Mouse (Mus musculus): ENCODE measurements around the gene Adamts4. TPM values are rescaled to one million over a fixed set of nuclear protein-coding genes. Genes with fewer than 3 reads are reported as not detected.
A peak's percentile ranks its signal among the peaks of the same experiment; 100 is the strongest.

The Adamts4 gene
- total and polyA plus RNA-seq, 3 experiments, result 0.04 to 0.25 (median 0.09) TPM

DNA sequence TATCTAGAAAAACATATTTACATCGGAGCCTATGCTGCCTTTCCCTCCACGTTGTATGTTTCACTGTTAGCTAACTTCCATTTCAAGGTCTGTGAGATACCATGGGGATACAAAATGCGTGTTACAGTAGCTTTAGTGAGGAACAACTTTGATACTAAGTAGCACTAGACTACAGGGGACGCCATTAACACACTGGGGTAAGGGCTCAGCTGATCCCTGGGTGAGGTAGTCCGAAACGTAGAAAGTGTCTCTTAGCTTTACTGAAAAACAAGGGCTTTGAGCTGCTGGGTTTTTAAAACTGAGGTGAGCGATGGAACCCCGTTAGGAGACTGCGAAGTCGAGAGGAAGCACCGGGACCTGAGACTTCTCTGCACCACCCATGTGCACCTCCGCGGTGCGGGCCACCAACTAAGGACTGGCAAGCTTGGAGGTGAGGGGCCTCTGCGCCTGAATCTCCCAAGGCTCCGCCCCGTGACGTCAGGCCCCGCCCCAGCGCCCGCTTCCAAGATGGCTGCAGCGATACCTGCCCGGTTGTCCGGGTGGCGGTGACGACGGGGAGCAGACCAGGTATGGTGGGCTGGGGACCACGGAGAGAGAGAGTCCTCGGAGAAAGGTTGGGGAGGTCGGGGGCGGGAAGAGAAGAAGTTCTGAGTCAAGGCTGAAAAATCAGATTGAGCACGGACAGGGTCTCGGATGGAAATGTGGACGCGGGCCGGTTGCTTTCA lies 19.8 kb downstream of the Adamts4 start, which contains the start of gene B4galt3 (continued):
- TF ChIP-seq CTCF (conservative IDR thresholded peaks at IDR 0.05 in 1 of 2, IDR thresholded peaks at IDR 0.05 in 1 of 2; ENCODE audit: low read depth in 2 of 2, low read length in 2 of 2) (no peak), KAT2A (IDR thresholded peaks at IDR 0.05; ENCODE audit: insufficient replicate concordance, low read length) (peak; percentile 81; the same call in 1 of the 2 replicates), PAX5 (IDR thresholded peaks at IDR 0.05; ENCODE audit: low read length) (no peak), MAZ (IDR thresholded peaks at IDR 0.05; ENCODE audit: low read depth, low read length) (peak; percentile 86), TCF12 (IDR thresholded peaks at IDR 0.05; ENCODE audit: low read depth, low read length) (peak; percentile 97), ZC3H11A (IDR thresholded peaks at IDR 0.05; ENCODE audit: low read depth, low read length) (no peak), TBP (conservative IDR thresholded peaks at IDR 0.05; ENCODE audit: low read depth, low read length) (peak; percentile 88), MAX (IDR thresholded peaks at IDR 0.05; ENCODE audit: low read length) (peak; percentile 66; the same call in 1 of the 2 replicates)

DNA sequence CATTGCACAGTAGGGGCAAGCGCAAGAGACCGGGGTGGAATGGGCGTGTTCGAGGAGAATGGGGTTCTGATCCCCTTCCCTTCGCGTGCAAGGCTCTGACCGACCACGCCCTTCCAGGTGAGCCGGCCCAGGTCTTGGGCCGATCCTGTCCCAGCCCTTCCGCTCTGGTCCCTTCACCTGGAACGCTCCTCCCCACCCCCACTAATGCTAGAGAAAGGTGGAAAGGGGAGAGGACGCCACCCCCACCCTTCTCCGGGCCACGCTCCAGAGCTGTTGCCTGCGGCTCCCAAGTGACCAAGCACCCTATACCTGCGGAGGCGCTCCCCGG lies 20.3 kb downstream of the Adamts4 start:
- no peak for TF ChIP-seq NRF1 (IDR thresholded peaks at IDR 0.05; ENCODE audit: low read depth, low read length)
- no peak for TF ChIP-seq TCF12 (IDR thresholded peaks at IDR 0.05; ENCODE audit: low read depth, low read length)
- no peak for TF ChIP-seq BHLHE40 (IDR thresholded peaks at IDR 0.05; ENCODE audit: low read depth, low read length)
- no peak for TF ChIP-seq EP300 (IDR thresholded peaks at IDR 0.05; ENCODE audit: low read length)
- no peak for TF ChIP-seq USF1 (IDR thresholded peaks at IDR 0.05; ENCODE audit: low read depth, low read length)
- no peak for TF ChIP-seq ZNF384 (IDR thresholded peaks at IDR 0.05; ENCODE audit: low read depth, low read length)
- TF ChIP-seq UBTF (IDR thresholded peaks at IDR 0.05; ENCODE audit: low read depth, low read length), result no peak
- no peak for TF ChIP-seq ZC3H11A (IDR thresholded peaks at IDR 0.05; ENCODE audit: low read depth, low read length)
- no peak for TF ChIP-seq CHD2 (IDR thresholded peaks at IDR 0.05; ENCODE audit: low read length)
- no peak for TF ChIP-seq CHD1 (IDR thresholded peaks at IDR 0.05; ENCODE audit: low read depth, low read length)
- H3K4me3 ChIP-seq (replicated peaks in 1 of 3; ENCODE audit: low read depth in 2 of 3, low read length in 2 of 3, poor library complexity in 1 of 3), result peak overlapping the region; percentile 83 to 93 (median 93)
- peaks cover 29 to 39% of the 10 kb centered on the region in 2 experiments for H3K36me3 ChIP-seq (replicated peaks in 1 of 2; ENCODE audit: control insufficient read depth in 1 of 2, insufficient read depth in 1 of 2, low read length in 1 of 2)
- no peaks in the 10 kb centered on the region for H3K27me3 ChIP-seq (replicated peaks)
- peaks cover 0 to 26% of the 10 kb centered on the region in 2 experiments; a peak in 2 of 4 replicates for H3K4me1 ChIP-seq (ENCODE audit: control insufficient read depth in 1 of 2, insufficient read depth in 2 of 2)
- no peak overlapping the region for H3K27ac ChIP-seq (ENCODE audit: insufficient read depth, low read depth)
- H3K4me2 ChIP-seq (ENCODE audit: insufficient read depth, low read depth, poor library complexity, severe bottlenecking), result peak overlapping the region; percentile 86
- in situ Hi-C loops (cut with MboI; ENCODE audit: low pct_ligation_motif_present, low pct_unique_long_range_greater_than_20kb, low sequenced_read_pairs), result no loop called here
- H3K9ac ChIP-seq (ENCODE audit: insufficient read depth, low read depth), result peak overlapping the region; percentile 50
- DNase-seq (ENCODE audit: extremely low read depth), result no peak
- dilution Hi-C loops (cut with MboI; ENCODE audit: extremely low pct_ligation_motif_present, extremely low pct_unique_long_range_greater_than_20kb, low sequenced_read_pairs), result no loop called here
- H3K79me2 ChIP-seq (replicated peaks; ENCODE audit: control insufficient read depth, extremely low read depth, insufficient read depth, poor library complexity, severe bottlenecking), result no peaks in the 10 kb centered on the region
- no peaks in the 10 kb centered on the region for H3K9me3 ChIP-seq (replicated peaks; ENCODE audit: low read length)

GRCm38 (mm10) chr1:171271196-171271595 lies 21.0 kb downstream of the Adamts4 start:
- DNase-seq (ENCODE audit: extremely low read depth), result no peak
- no peaks in the 10 kb centered on the region for H3K79me2 ChIP-seq (replicated peaks; ENCODE audit: control insufficient read depth, extremely low read depth, insufficient read depth, poor library complexity, severe bottlenecking)
- H3K27ac ChIP-seq (ENCODE audit: insufficient read depth, low read depth), result no peak overlapping the region
- TF ChIP-seq MAX (IDR thresholded peaks at IDR 0.05; ENCODE audit: low read length), result no peak
- TF ChIP-seq EP300 (IDR thresholded peaks at IDR 0.05; ENCODE audit: low read length), result no peak
- no peak for TF ChIP-seq POLR2A (IDR thresholded peaks at IDR 0.05; ENCODE audit: low read depth, low read length)
- TF ChIP-seq MXI1 (IDR thresholded peaks at IDR 0.05; ENCODE audit: low read depth, low read length), result no peak
- no peak for TF ChIP-seq RAD21 (IDR thresholded peaks at IDR 0.05; ENCODE audit: low read depth, low read length)
- TF ChIP-seq ZKSCAN1 (IDR thresholded peaks at IDR 0.05; ENCODE audit: borderline replicate concordance, low read depth, low read length), result no peak
- TF ChIP-seq USF2 (conservative IDR thresholded peaks at IDR 0.05; ENCODE audit: low read depth, low read length), result no peak
- no peak for TF ChIP-seq MYC (IDR thresholded peaks at IDR 0.05; ENCODE audit: low read depth, low read length)
- no peak for TF ChIP-seq E2F4 (IDR thresholded peaks at IDR 0.05; ENCODE audit: insufficient replicate concordance, low read depth, low read length)
- no peak for TF ChIP-seq ZMIZ1 (IDR thresholded peaks at IDR 0.05; ENCODE audit: low read depth, low read length)
- no peak for TF ChIP-seq ZNF384 (IDR thresholded peaks at IDR 0.05; ENCODE audit: low read depth, low read length)
- TF ChIP-seq GABPA (IDR thresholded peaks at IDR 0.05; ENCODE audit: insufficient replicate concordance, low read depth, low read length), result no peak
- no peak for TF ChIP-seq ETS1 (conservative IDR thresholded peaks at IDR 0.05; ENCODE audit: low read depth, low read length)
- no peak for TF ChIP-seq ELF1 (IDR thresholded peaks at IDR 0.05; ENCODE audit: low read depth, low read length)
- no peak for TF ChIP-seq JUN (IDR thresholded peaks at IDR 0.05; ENCODE audit: insufficient read depth, low read depth, low read length)
- TF ChIP-seq SIN3A (IDR thresholded peaks at IDR 0.05; ENCODE audit: low read length), result no peak
- TF ChIP-seq ZC3H11A (IDR thresholded peaks at IDR 0.05; ENCODE audit: low read depth, low read length), result no peak
- TF ChIP-seq USF1 (IDR thresholded peaks at IDR 0.05; ENCODE audit: low read depth, low read length), result no peak
- H3K4me3 ChIP-seq (replicated peaks in 1 of 3; ENCODE audit: low read depth in 2 of 3, low read length in 2 of 3, poor library complexity in 1 of 3), result peak overlapping the region; percentile 83 to 93 (median 93)
- H3K9ac ChIP-seq (ENCODE audit: insufficient read depth, low read depth), result no peak overlapping the region
- in situ Hi-C loops (cut with MboI; ENCODE audit: low pct_ligation_motif_present, low pct_unique_long_range_greater_than_20kb, low sequenced_read_pairs), result no loop called here
- H3K9me3 ChIP-seq (replicated peaks; ENCODE audit: low read length), result no peaks in the 10 kb centered on the region
- dilution Hi-C loops (cut with MboI; ENCODE audit: extremely low pct_ligation_motif_present, extremely low pct_unique_long_range_greater_than_20kb, low sequenced_read_pairs), result no loop called here
- peak overlapping the region; percentile 86 for H3K4me2 ChIP-seq (ENCODE audit: insufficient read depth, low read depth, poor library complexity, severe bottlenecking)
- peaks cover 36 to 45% of the 10 kb centered on the region in 2 experiments for H3K36me3 ChIP-seq (replicated peaks in 1 of 2; ENCODE audit: control insufficient read depth in 1 of 2, insufficient read depth in 1 of 2, low read length in 1 of 2)
- H3K27me3 ChIP-seq (replicated peaks), result no peaks in the 10 kb centered on the region
- peaks cover 0 to 26% of the 10 kb centered on the region in 2 experiments; a peak in 2 of 4 replicates for H3K4me1 ChIP-seq (ENCODE audit: control insufficient read depth in 1 of 2, insufficient read depth in 2 of 2)
